Mouse (Mus musculus) ES-E14 (cell line): ENCODE measurements at regions not wholly inside any gene's neighbourhood (a gene's known extent, or its start where the extent isn't known, plus 50 kb on each side); places are given as distances from the start of the nearest gene placed in this dataset.

Experiments
- CHD2 ChIP-seq: IDR thresholded peaks from 2 replicates; pipeline ENCODE4 v1.6.1; 2014; ENCODE audit warnings: mild to moderate bottlenecking, low read depth, low read length, inconsistent platforms
- ZC3H11A ChIP-seq: IDR thresholded peaks from 2 replicates; pipeline ENCODE4 v1.6.1; 2012; ENCODE audit warnings: low read depth, mild to moderate bottlenecking, inconsistent platforms, low read length, borderline replicate concordance
- ZNF384 ChIP-seq: IDR thresholded peaks from 2 replicates; pipeline ENCODE4 v1.6.1; 2012; ENCODE audit warnings: low read depth, low read length, inconsistent platforms

- TF ChIP-seq ZNF384 (no peak), ZC3H11A (no peak), CHD2 (no peak)
Observed at GRCm38 (mm10) chr3:41384410-41384809, 171.1 kb upstream of the Jade1 start.
